Mouse (Mus musculus) heart, embryonic 14.5 days (tissue): ENCODE measurements around the gene Scn4b. TPM values are rescaled to one million over a fixed set of nuclear protein-coding genes. Genes with fewer than 3 reads are reported as not detected.

Experiments used
- ATAC-seq: fragments of 200-750 bp; cut with Nextera tagmentation; 2 replicates; pipeline ENCODE4 v1.8.0; 2017; ENCODE audit warnings: low read depth, moderate TSS enrichment; ENCODE audit not compliant: insufficient number of reproducible peaks, insufficient read depth, low FRiP score
- H3K27ac ChIP-seq, 2 experiments: fragments of 200-500 bp in 1 of 2; fragments of 300-500 bp in 1 of 2; sonication (generic) in 1 of 2; replicated peaks in 1 of 2; 2 replicates each; pipeline ENCODE4 v1.5.1; 2012 to 2014; ENCODE audit warnings: low read depth in 2 of 2, low read length in 2 of 2, control low read depth in 1 of 2, mild to moderate bottlenecking in 1 of 2, mixed read lengths in 1 of 2; ENCODE audit not compliant: control insufficient read depth in 1 of 2, insufficient read depth in 1 of 2
- H3K27me3 ChIP-seq: fragments of 300-500 bp; sonication (generic); 2 replicates; pipeline ENCODE4 v1.6.1; 2014; ENCODE audit warnings: mild to moderate bottlenecking, low read length, control low read depth; ENCODE audit not compliant: control insufficient read depth, insufficient read depth
- H3K36me3 ChIP-seq: fragments of 300-500 bp; sonication (generic); 2 replicates; pipeline ENCODE4 v1.6.1; 2014; ENCODE audit warnings: mild to moderate bottlenecking, control low read depth, low read length, mixed read lengths; ENCODE audit not compliant: control insufficient read depth, insufficient read depth
- H3K4me1 ChIP-seq, 2 experiments: fragments of 200-500 bp in 1 of 2; fragments of 300-500 bp in 1 of 2; sonication (generic) in 1 of 2; 2 replicates each; pipeline ENCODE4 v1.6.1; 2012 to 2014; ENCODE audit warnings: low read length in 2 of 2, control low read depth in 1 of 2, mixed read lengths in 1 of 2; ENCODE audit not compliant: control insufficient read depth in 2 of 2, insufficient read depth in 2 of 2
- H3K4me2 ChIP-seq: fragments of 300-500 bp; sonication (generic); 2 replicates; pipeline ENCODE4 v1.6.1; 2014; ENCODE audit warnings: mild to moderate bottlenecking, low read length
- H3K4me3 ChIP-seq, 2 experiments: fragments of 200-500 bp in 1 of 2; fragments of 300-500 bp in 1 of 2; sonication (generic) in 1 of 2; 2 replicates each; pipeline ENCODE4 v1.5.1; 2012 to 2014; ENCODE audit warnings: low read length in 2 of 2, mild to moderate bottlenecking in 2 of 2, control low read depth in 1 of 2, low read depth in 1 of 2, moderate library complexity in 1 of 2; ENCODE audit not compliant: control insufficient read depth in 1 of 2, insufficient read depth in 1 of 2
- H3K9ac ChIP-seq: fragments of 300-500 bp; sonication (generic); 2 replicates; pipeline ENCODE4 v1.6.1; 2014; ENCODE audit warnings: mild to moderate bottlenecking, low read length
- H3K9me3 ChIP-seq: fragments of 300-500 bp; sonication (generic); 2 replicates; pipeline ENCODE4 v1.6.1; 2016; ENCODE audit warnings: low read length, control low read depth; ENCODE audit not compliant: control insufficient read depth
- WGBS: fragments of 180-500 bp; shearing (Covaris S2); extraction: QIAGEN DNeasy Blood & Tissue Kit; methylation state at CpG from one replicate; pipeline ENCODE4 v1.1.7; 2014; 5-methylcytosine and 5-hydroxymethylcytosine counted together
- polyA plus RNA-seq: library from polyadenylated mRNA; unstranded; fragments of >200 nt; fragmentation: Nextera tagmentation; extraction: Ambion mirVana; gene quantifications from 2 replicates; pipeline ENCODE4 v1.2.1, GENCODE M21; 2014

Gene Scn4b
- 0.11 TPM in 1 of 2 replicates, not detected in the other for polyA plus RNA-seq

GRCm38 (mm10) chr9:45138191-45139032, at the start of gene Scn4b:
TSS of gene Scn4b (plus strand) at chr9:45138395.
- Histone ChIP-seq H3K4me1 (peaks cover 9 to 27% of the 10 kb centered on the region in 2 experiments), H3K9me3 (no peaks in the 10 kb centered on the region), H3K9ac (peak within 1 kb of the TSS; percentile 66), H3K27me3 (peaks cover 75% of the 10 kb centered on the region), H3K4me3 (peak within 1 kb of the TSS; percentile 54 to 56), H3K27ac (no peak within 1 kb of the TSS), H3K4me2 (peak within 1 kb of the TSS; percentile 97), H3K36me3 (no peaks in the 10 kb centered on the region)
- WGBS, result under 1% methylated on average over 74 of the region's 76 CpGs
- 0 out of 2 replicates have a peak, but pooled peaks have one; percentile 6 for ATAC-seq

DNA sequence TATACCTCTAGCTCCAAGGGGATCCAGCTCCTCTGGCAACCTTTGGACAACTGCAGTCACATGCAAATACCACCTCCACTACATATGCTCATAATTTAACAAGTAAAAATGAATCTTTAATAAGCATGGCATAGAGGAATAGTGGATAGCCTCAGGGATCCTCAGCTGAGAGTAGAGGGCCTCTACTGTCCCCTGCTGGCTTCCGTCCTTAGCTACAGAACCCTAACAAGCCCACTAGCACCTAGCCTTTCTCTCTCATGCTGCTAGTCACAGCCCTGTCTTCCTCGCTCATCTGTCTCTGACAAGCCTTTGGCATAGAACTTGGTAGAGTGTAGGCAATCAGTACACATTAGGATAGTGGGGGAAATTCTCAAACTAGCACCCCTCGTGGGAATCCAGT, 47.4 kb upstream of the Scn4b start:
- Histone ChIP-seq H3K4me3 (no peak overlapping the region), H3K27ac (no peak overlapping the region), H3K27me3 (no peaks in the 10 kb centered on the region), H3K9ac (no peak overlapping the region), H3K9me3 (no peaks in the 10 kb centered on the region), H3K4me1 (peaks cover 0 to 4% of the 10 kb centered on the region in 2 experiments; a peak in 2 of 4 replicates), H3K4me2 (no peak overlapping the region), H3K36me3 (no peaks in the 10 kb centered on the region)
- no peak for ATAC-seq
- 53% methylated on average over 3 of the region's 3 CpGs for WGBS

GRCm38 (mm10) chr9:45092641-45093040, 45.6 kb upstream of the Scn4b start:
- 44% methylated on average over 4 of the region's 4 CpGs for WGBS
- Histone ChIP-seq H3K27ac (peak overlapping the region in 1 of 2 experiments; percentile 41; a peak in 2 of 4 replicates), H3K9me3 (no peaks in the 10 kb centered on the region), H3K36me3 (no peaks in the 10 kb centered on the region), H3K4me1 (peaks cover 0 to 4% of the 10 kb centered on the region in 2 experiments; a peak in 2 of 4 replicates), H3K4me2 (no peak overlapping the region), H3K27me3 (no peaks in the 10 kb centered on the region), H3K4me3 (no peak overlapping the region), H3K9ac (no peak overlapping the region)
- no peak for ATAC-seq

DNA sequence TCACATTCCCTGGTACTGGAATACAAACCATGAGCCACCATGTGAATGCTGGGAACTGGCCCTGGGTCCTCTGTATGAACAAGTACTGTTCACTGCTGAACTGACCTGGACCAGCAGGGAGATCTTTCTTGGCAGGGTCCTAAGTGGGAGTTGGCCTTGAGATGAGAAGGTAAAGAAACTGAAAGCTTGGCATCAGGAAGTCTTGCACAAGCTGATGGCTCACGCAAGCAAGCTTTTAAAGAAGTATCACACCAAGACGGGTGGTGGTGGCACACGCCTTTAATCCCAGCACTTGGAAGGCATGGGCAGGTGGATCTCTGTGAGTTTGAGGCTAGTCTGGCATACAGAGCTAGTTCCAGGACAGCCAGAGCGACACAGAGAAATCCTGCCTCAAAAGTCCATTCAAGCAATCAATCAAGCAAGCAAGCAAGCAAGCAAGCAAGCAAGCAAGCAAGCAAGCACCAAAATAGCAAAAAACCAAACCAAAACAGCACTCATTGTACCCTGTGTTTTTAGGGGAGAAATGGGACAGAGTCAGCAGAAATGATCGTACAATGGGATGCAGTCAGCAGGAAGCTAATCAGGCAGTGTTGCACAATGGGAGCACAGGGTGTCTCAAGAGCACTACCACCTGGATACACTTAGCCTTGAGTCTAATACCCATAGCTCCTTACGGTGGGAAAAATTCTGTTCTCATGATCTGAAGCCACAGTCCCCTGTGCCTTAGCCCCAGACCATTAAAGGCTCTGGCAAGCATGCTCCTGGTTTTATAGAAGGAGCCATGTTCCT, 42.9 kb upstream of the Scn4b start:
- no peak overlapping the region for H3K4me3 ChIP-seq
- peaks cover 0 to 4% of the 10 kb centered on the region in 2 experiments; a peak in 2 of 4 replicates for H3K4me1 ChIP-seq
- no peak for ATAC-seq
- H3K9me3 ChIP-seq, result no peaks in the 10 kb centered on the region
- H3K36me3 ChIP-seq, result no peaks in the 10 kb centered on the region
- 79% methylated on average over 6 of the region's 6 CpGs for WGBS
- no peak overlapping the region for H3K9ac ChIP-seq
- no peak overlapping the region for H3K4me2 ChIP-seq
- no peak overlapping the region for H3K27ac ChIP-seq
- H3K27me3 ChIP-seq, result no peaks in the 10 kb centered on the region

- ATAC-seq, result no peak
These were observed 40.3 kb upstream of the Scn4b start for GRCm38 (mm10) chr9:45097877-45098276.

GRCm38 (mm10) chr9:45098426-45098825, 39.8 kb upstream of the Scn4b start:
- no peak for ATAC-seq
- Histone ChIP-seq H3K27ac (no peak overlapping the region), H3K36me3 (no peaks in the 10 kb centered on the region), H3K9me3 (no peaks in the 10 kb centered on the region), H3K9ac (no peak overlapping the region), H3K4me3 (no peak overlapping the region), H3K27me3 (no peaks in the 10 kb centered on the region), H3K4me2 (no peak overlapping the region), H3K4me1 (peaks cover 4 to 9% of the 10 kb centered on the region in 2 experiments; a peak in 3 of 4 replicates)
- 30% methylated on average over 3 of the region's 3 CpGs for whole genome bisulfite sequencing

More at GRCm38 (mm10) chr9:45097877-45098276, 40.3 kb upstream of the Scn4b start:
- no peaks in the 10 kb centered on the region for H3K9me3 ChIP-seq
- H3K36me3 ChIP-seq, result no peaks in the 10 kb centered on the region
- peaks cover under 1 to 4% of the 10 kb centered on the region in 2 experiments; a peak in 2 of 4 replicates for H3K4me1 ChIP-seq
- H3K4me3 ChIP-seq, result no peak overlapping the region
- no peak overlapping the region for H3K4me2 ChIP-seq
- WGBS, result 82% methylated on average over 5 of the region's 5 CpGs
- H3K27ac ChIP-seq, result no peak overlapping the region
- no peaks in the 10 kb centered on the region for H3K27me3 ChIP-seq
- no peak overlapping the region for H3K9ac ChIP-seq

DNA sequence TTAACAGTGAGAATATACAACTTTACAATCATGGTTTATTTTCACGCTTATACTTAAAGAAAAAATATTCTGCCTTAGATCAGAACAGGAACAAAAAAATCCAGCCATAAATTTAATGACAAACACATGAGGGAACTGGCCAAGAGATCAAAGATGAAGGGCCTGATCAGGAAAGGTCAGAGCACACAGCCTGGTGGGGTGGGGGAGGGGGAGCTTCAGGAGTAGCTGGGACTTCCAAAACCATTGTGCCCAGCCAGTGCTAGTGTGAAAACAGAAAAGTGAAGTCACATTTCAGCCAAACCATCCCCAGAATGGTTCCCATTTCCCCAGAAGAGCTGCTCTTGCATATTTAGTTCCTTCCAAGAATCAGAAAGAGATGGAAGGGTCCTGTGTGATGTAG, 35.7 kb upstream of the Scn4b start:
- no peak overlapping the region for H3K27ac ChIP-seq
- H3K36me3 ChIP-seq, result no peaks in the 10 kb centered on the region
- no peaks in the 10 kb centered on the region for H3K9me3 ChIP-seq
- 88% methylated on average over 1 of the region's 1 CpGs for WGBS
- ATAC-seq, result no peak
- no peak overlapping the region for H3K9ac ChIP-seq
- peaks cover 7 to 12% of the 10 kb centered on the region in 2 experiments; a peak in 3 of 4 replicates for H3K4me1 ChIP-seq
- H3K4me2 ChIP-seq, result no peak overlapping the region
- H3K4me3 ChIP-seq, result no peak overlapping the region
- H3K27me3 ChIP-seq, result no peaks in the 10 kb centered on the region
